In genomic region chr14:48652256-48652655, GRCm38 (mm10) we compare ENCODE assay signal across 16 mouse cellular contexts. TPM values are rescaled to one million over a fixed set of nuclear protein-coding genes. Genes with fewer than 3 reads are reported as not detected.
A peak's percentile ranks its signal among the peaks of the same experiment; 100 is the strongest.
DNase-seq lines count a peak whose midpoint lies in the region; ATAC-seq and TF ChIP-seq lines count a peak whose summit lies in the region.
"Had no signal": no experiment of that assay in that cellular context is flagged by ENCODE, and none has a peak within 500 bp of the region (broad histone marks: within the 10 kb centered on the region; RNA-seq: fewer than 3 reads in every experiment).

No protein-coding gene starts in this region.

- DNase-seq in hindbrain, embryonic 10.5 days (ENCODE audit: low spot score) = peak; percentile 46
- DNase-seq in brain, embryonic 14.5 days (ENCODE audit: low read depth) = peak; percentile 24
- peak; percentile 24 for DNase-seq in limb, embryonic 11.5 days (ENCODE audit: low spot score)
- no peak for DNase-seq in midbrain, postnatal 0 days (ENCODE audit: low spot score)
- DNase-seq in natural killer cell, adult 2 months (ENCODE audit: low spot score in 2 of 2) = no peak
- no peak for DNase-seq in left cerebral cortex, adult 2 months (ENCODE audit: extremely low spot score in 1 of 2, low spot score in 2 of 2)
- DNase-seq: cerebellum, adult 11 months; lung, postnatal 14 days; right cerebral cortex, postnatal 4 days; thymus, adult 2 months had no signal

- no peaks in the 10 kb centered on the region for H3K36me3 ChIP-seq in hindbrain, embryonic 10.5 days
- H3K36me3 ChIP-seq in hindbrain, embryonic 16.5 days (ENCODE audit: control insufficient read depth, insufficient read depth, low read length) = no peaks in the 10 kb centered on the region
- no peaks in the 10 kb centered on the region for H3K36me3 ChIP-seq in limb, embryonic 11.5 days (ENCODE audit: control insufficient read depth, insufficient read depth, low read length)
- H3K36me3 ChIP-seq in midbrain, postnatal 0 days (ENCODE audit: insufficient read depth, low read length) = no peaks in the 10 kb centered on the region
- H3K36me3 ChIP-seq: neural tube, embryonic 13.5 days had no signal

- 15% methylated on average over 12 of the region's 12 CpGs for WGBS in hindbrain, embryonic 10.5 days
- 14% methylated on average over 12 of the region's 12 CpGs for WGBS in hindbrain, embryonic 16.5 days
- 13% methylated on average over 12 of the region's 12 CpGs for WGBS in limb, embryonic 11.5 days
- 30% methylated on average over 12 of the region's 12 CpGs for WGBS in midbrain, postnatal 0 days

- TF ChIP-seq POLR2A in brain, embryonic 14.5 days (IDR thresholded peaks at IDR 0.05; ENCODE audit: borderline replicate concordance, extremely low read depth, insufficient read depth, insufficient read length, poor library complexity, severe bottlenecking) = no peak

- H3K4me3 ChIP-seq in hindbrain, embryonic 10.5 days = peak overlapping the region; percentile 27
- H3K4me3 ChIP-seq in hindbrain, embryonic 16.5 days (ENCODE audit: low read length) = no peak overlapping the region
- H3K4me3 ChIP-seq in limb, embryonic 11.5 days (ENCODE audit: low read depth, low read length) = no peak overlapping the region
- H3K4me3 ChIP-seq in midbrain, postnatal 0 days (ENCODE audit: low read depth, low read length) = no peak overlapping the region
- no peak overlapping the region for H3K4me3 ChIP-seq in left cerebral cortex, adult 2 months
- H3K4me3 ChIP-seq: neural tube, embryonic 13.5 days had no signal

- no peak overlapping the region for H3K4me2 ChIP-seq in hindbrain, embryonic 16.5 days (ENCODE audit: low read length)
- no peak overlapping the region for H3K4me2 ChIP-seq in limb, embryonic 11.5 days (ENCODE audit: low read depth, severe bottlenecking)
- H3K4me2 ChIP-seq in midbrain, postnatal 0 days (ENCODE audit: low read depth, low read length, poor library complexity, severe bottlenecking) = 0 out of 2 replicates have a peak overlapping the region, but pooled peaks have one; percentile 24
- H3K4me2 ChIP-seq: neural tube, embryonic 13.5 days had no signal

- H3K9ac ChIP-seq in hindbrain, embryonic 16.5 days (ENCODE audit: low read depth, low read length) = no peak overlapping the region
- no peak overlapping the region for H3K9ac ChIP-seq in limb, embryonic 11.5 days (ENCODE audit: low read length)
- H3K9ac ChIP-seq in midbrain, postnatal 0 days (replicated peaks; ENCODE audit: low read length, poor library complexity, severe bottlenecking) = no peak overlapping the region
- H3K9ac ChIP-seq: neural tube, embryonic 13.5 days had no signal

- H3K27ac ChIP-seq in hindbrain, embryonic 10.5 days = no peak overlapping the region
- H3K27ac ChIP-seq in hindbrain, embryonic 16.5 days (ENCODE audit: low read depth, low read length) = no peak overlapping the region
- H3K27ac ChIP-seq in limb, embryonic 11.5 days (replicated peaks; ENCODE audit: low read depth, low read length) = no peak overlapping the region
- no peak overlapping the region for H3K27ac ChIP-seq in midbrain, postnatal 0 days (ENCODE audit: low read depth, low read length)
- no peak overlapping the region for H3K27ac ChIP-seq in left cerebral cortex, adult 2 months
- H3K27ac ChIP-seq: neural tube, embryonic 13.5 days had no signal

- no peaks in the 10 kb centered on the region for H3K9me3 ChIP-seq in hindbrain, embryonic 10.5 days
- H3K9me3 ChIP-seq in hindbrain, embryonic 16.5 days (ENCODE audit: control insufficient read depth, low read length) = no peaks in the 10 kb centered on the region
- H3K9me3 ChIP-seq in limb, embryonic 11.5 days (ENCODE audit: control insufficient read depth, low read length) = no peaks in the 10 kb centered on the region
- H3K9me3 ChIP-seq in midbrain, postnatal 0 days (ENCODE audit: low read length) = no peaks in the 10 kb centered on the region
- H3K9me3 ChIP-seq: neural tube, embryonic 13.5 days had no signal

- TF ChIP-seq CTCF in brain, embryonic 14.5 days (IDR thresholded peaks at IDR 0.05; ENCODE audit: borderline replicate concordance, extremely low read depth, insufficient read depth, insufficient read length) = no peak
- TF ChIP-seq CTCF in midbrain, postnatal 0 days (IDR thresholded peaks at IDR 0.05) = no peak
- no peak for TF ChIP-seq CTCF in left cerebral cortex, adult 2 months (IDR thresholded peaks at IDR 0.05)

- intact Hi-C loops in left cerebral cortex, adult 2 months (cut with DNase I) = no loop called here

- H3K27me3 ChIP-seq in hindbrain, embryonic 10.5 days (ENCODE audit: insufficient read depth, poor library complexity, severe bottlenecking) = peaks cover 74% of the 10 kb centered on the region
- peaks cover 47% of the 10 kb centered on the region for H3K27me3 ChIP-seq in hindbrain, embryonic 16.5 days (replicated peaks; ENCODE audit: control insufficient read depth, insufficient read depth, low read length)
- H3K27me3 ChIP-seq in limb, embryonic 11.5 days (ENCODE audit: control insufficient read depth, insufficient read depth, low read length) = peaks cover 58% of the 10 kb centered on the region
- peaks cover 21% of the 10 kb centered on the region for H3K27me3 ChIP-seq in midbrain, postnatal 0 days (ENCODE audit: insufficient read depth, low read length)

- peaks cover 21% of the 10 kb centered on the region for H3K4me1 ChIP-seq in hindbrain, embryonic 10.5 days (replicated peaks)
- no peaks in the 10 kb centered on the region for H3K4me1 ChIP-seq in hindbrain, embryonic 16.5 days (ENCODE audit: control insufficient read depth, insufficient read depth, low read depth, low read length)
- H3K4me1 ChIP-seq in limb, embryonic 11.5 days (ENCODE audit: control insufficient read depth, insufficient read depth, low read length) = no peaks in the 10 kb centered on the region
- H3K4me1 ChIP-seq in midbrain, postnatal 0 days (ENCODE audit: insufficient read depth, low read length) = peaks cover 6% of the 10 kb centered on the region; the same call in 1 of the 2 replicates

- no peak for ATAC-seq in hindbrain, embryonic 16.5 days
- ATAC-seq in limb, embryonic 11.5 days (ENCODE audit: insufficient number of reproducible peaks, low FRiP score, low TSS enrichment, low read depth) = no peak
- no peak for ATAC-seq in midbrain, postnatal 0 days (ENCODE audit: low FRiP score)
- ATAC-seq: forebrain, embryonic 16.5 days had no signal

RNA-seq across cellular contexts. Expression of gene Otx2, which starts 21.4 kb away (rescaled TPM):
- polyA plus RNA-seq in hindbrain, embryonic 10.5 days (2016; fragmentation: Nextera tagmentation; extraction: Ambion mirVana) = 15.4 and 19.3 TPM in 2 replicates
- 21.0 and 26.3 TPM in 2 replicates for polyA plus RNA-seq in hindbrain, embryonic 16.5 days (2015; fragmentation: Nextera tagmentation; extraction: Ambion mirVana)
- 44.7 and 65.6 TPM in 2 replicates for polyA plus RNA-seq in brain, embryonic 14.5 days (2012; rRNA removed)
- not detected in 2 replicates for polyA plus RNA-seq in limb, embryonic 11.5 days (2014; fragmentation: Nextera tagmentation; extraction: Ambion mirVana)
- 90.3 and 93.2 TPM in 2 replicates for total RNA-seq in midbrain, postnatal 0 days (2014; rRNA removed)
- 61.2 and 62.0 TPM in 2 replicates for polyA plus RNA-seq in midbrain, postnatal 0 days (2015; fragmentation: Nextera tagmentation; extraction: Ambion mirVana)
- under 1 TPM; 0.77 to 0.86 TPM for total RNA-seq in left cerebral cortex, adult 2 months (2021)
- total RNA-seq: gastrocnemius, adult 8-10 months had no signal
- polyA plus RNA-seq: kidney, embryonic 14.5 days; liver, embryonic 16.5 days; neural tube, embryonic 13.5 days; thymus, adult 2 months had no signal

Comparison
In these comparisons a context has a peak if more than half of its experiments do, and no peak if none do; other contexts are left out.
1. DNase-seq: peak in hindbrain, embryonic 10.5 days (single experiment), brain, embryonic 14.5 days (single experiment) and limb, embryonic 11.5 days (single experiment); none in midbrain, postnatal 0 days (single experiment), natural killer cell, adult 2 months (0 of 2) and left cerebral cortex, adult 2 months (0 of 2).
2. RNA of gene Otx2, which starts 21.4 kb away (polyA plus RNA-seq): 44.7 to 65.6 TPM in brain, embryonic 14.5 days, 61.2 to 62.0 TPM in midbrain, postnatal 0 days, 21.0 to 26.3 TPM in hindbrain, embryonic 16.5 days and 15.4 to 19.3 TPM in hindbrain, embryonic 10.5 days; not detected in limb, embryonic 11.5 days; every median in the first group is over 10 times any median in the second.